Mouse (Mus musculus): ENCODE measurements around the gene Depp1.

Depp1 gene

GRCm38 (mm10) chr6:116649811-116650210, 598 bp upstream of the Depp1 start:
- no peak for DNase-seq (ENCODE audit: low spot score)

- DNase-seq (ENCODE audit: low spot score): peak; percentile 53
Measured at GRCm38 (mm10) chr6:116651437-116652118, 1.2 kb downstream of the Depp1 start.

GRCm38 (mm10) chr6:116653191-116653590, 2.8 kb downstream of the Depp1 start:
- DNase-seq (ENCODE audit: low spot score): no peak

- peak; percentile 76 for DNase-seq (ENCODE audit: low spot score)
Measured at GRCm38 (mm10) chr6:116653684-116654454, 3.5 kb downstream of the Depp1 start.

- DNase-seq (ENCODE audit: low spot score): no peak
Measured at GRCm38 (mm10) chr6:116663364-116663763, 13.0 kb downstream of the Depp1 start.

GRCm38 (mm10) chr6:116664031-116664430, 13.6 kb downstream of the Depp1 start:
- no peak for DNase-seq (ENCODE audit: low spot score)

- DNase-seq (ENCODE audit: low spot score): no peak
Measured at GRCm38 (mm10) chr6:116664830-116665229, 14.4 kb downstream of the Depp1 start.

- no peak for DNase-seq (ENCODE audit: low spot score)
Measured at GRCm38 (mm10) chr6:116666085-116666750, 15.8 kb downstream of the Depp1 start.

- DNase-seq (ENCODE audit: low spot score): no peak
Measured at GRCm38 (mm10) chr6:116666892-116667291, 16.5 kb downstream of the Depp1 start.

- DNase-seq (ENCODE audit: low spot score): no peak
Measured at GRCm38 (mm10) chr6:116667382-116667781, 17.0 kb downstream of the Depp1 start.

- DNase-seq (ENCODE audit: low spot score): no peak
Measured at GRCm38 (mm10) chr6:116668682-116669470, 18.5 kb downstream of the Depp1 start.

GRCm38 (mm10) chr6:116670144-116670543, 19.7 kb downstream of the Depp1 start:
- peak; percentile 61 for DNase-seq (ENCODE audit: low spot score)

GRCm38 (mm10) chr6:116671031-116671430, 20.6 kb downstream of the Depp1 start:
- DNase-seq (ENCODE audit: low spot score): no peak

- no peak for DNase-seq (ENCODE audit: low spot score)
Measured at GRCm38 (mm10) chr6:116671768-116672167, 21.4 kb downstream of the Depp1 start.

GRCm38 (mm10) chr6:116672349-116672748, 21.9 kb downstream of the Depp1 start:
- DNase-seq (ENCODE audit: low spot score): no peak

GRCm38 (mm10) chr6:116673471-116674282, 23.3 kb downstream of the Depp1 start, which contains the start of gene Rassf4:
Gene Rassf4, minus strand, starts transcription at chr6:116673952.
- peak; percentile 91 for DNase-seq (ENCODE audit: low spot score)

GRCm38 (mm10) chr6:116674283-116674886, 24.0 kb downstream of the Depp1 start:
- peak; percentile 37 for DNase-seq (ENCODE audit: low spot score)

GRCm38 (mm10) chr6:116676355-116676913, 26.0 kb downstream of the Depp1 start:
- DNase-seq (ENCODE audit: low spot score): peak; percentile 37

- DNase-seq (ENCODE audit: low spot score): peak; percentile 35
Measured at GRCm38 (mm10) chr6:116677321-116677720, 26.9 kb downstream of the Depp1 start.

- DNase-seq (ENCODE audit: low spot score): no peak
Measured at GRCm38 (mm10) chr6:116679563-116680288, 29.3 kb downstream of the Depp1 start.

Data from testis, postnatal 10 days (tissue).